Mouse (Mus musculus): ENCODE data around the gene Mical2. TPM values are rescaled to one million over a fixed set of nuclear protein-coding genes. Genes with fewer than 3 reads are reported as not detected.

Gene Mical2
- total RNA-seq, 2 experiments from 2014 or later: 573 to 577 TPM

GRCm38 (mm10) chr7:112274611-112275010 lies 49.0 kb downstream of the Mical2 start:
- no peak for DNase-seq (ENCODE audit: low spot score in 2 of 2)

- no peak for DNase-seq (ENCODE audit: low spot score in 2 of 2)
Observed at GRCm38 (mm10) chr7:112275093-112275492, 49.4 kb downstream of the Mical2 start.

GRCm38 (mm10) chr7:112275883-112276282 lies 50.2 kb downstream of the Mical2 start:
- DNase-seq (ENCODE audit: low spot score in 2 of 2): no peak

GRCm38 (mm10) chr7:112276823-112277222 lies 51.2 kb downstream of the Mical2 start:
- no peak for DNase-seq (ENCODE audit: low spot score in 2 of 2)

GRCm38 (mm10) chr7:112278648-112279047 lies 53.0 kb downstream of the Mical2 start:
- no peak for DNase-seq (ENCODE audit: low spot score in 2 of 2)

- DNase-seq (ENCODE audit: low spot score in 2 of 2): no peak
Observed at GRCm38 (mm10) chr7:112280474-112280873, 54.8 kb downstream of the Mical2 start.

GRCm38 (mm10) chr7:112283606-112284310 lies 58.1 kb downstream of the Mical2 start:
- DNase-seq (ENCODE audit: low spot score in 2 of 2): peak in 1 of 2 experiments; percentile 52

GRCm38 (mm10) chr7:112285573-112285972 lies 59.9 kb downstream of the Mical2 start:
- no peak for DNase-seq (ENCODE audit: low spot score in 2 of 2)

- no peak for DNase-seq (ENCODE audit: low spot score in 2 of 2)
Observed at GRCm38 (mm10) chr7:112288352-112289107, 62.9 kb downstream of the Mical2 start.

GRCm38 (mm10) chr7:112289514-112289913 lies 63.9 kb downstream of the Mical2 start:
- DNase-seq (ENCODE audit: low spot score in 2 of 2): no peak

GRCm38 (mm10) chr7:112289990-112290389 lies 64.3 kb downstream of the Mical2 start:
- no peak for DNase-seq (ENCODE audit: low spot score in 2 of 2)

- no peak for DNase-seq (ENCODE audit: low spot score in 2 of 2)
Observed at GRCm38 (mm10) chr7:112293456-112294104, 67.9 kb downstream of the Mical2 start.

GRCm38 (mm10) chr7:112295426-112296221 lies 70.0 kb downstream of the Mical2 start:
- no peak for DNase-seq (ENCODE audit: low spot score in 2 of 2)

GRCm38 (mm10) chr7:112298032-112298431 lies 72.4 kb downstream of the Mical2 start:
- DNase-seq (ENCODE audit: low spot score in 2 of 2): peak; percentile 63 to 72

GRCm38 (mm10) chr7:112298871-112299422 lies 73.3 kb downstream of the Mical2 start:
- no peak for DNase-seq (ENCODE audit: low spot score in 2 of 2)

GRCm38 (mm10) chr7:112299521-112300096 lies 74.0 kb downstream of the Mical2 start:
- no peak for DNase-seq (ENCODE audit: low spot score in 2 of 2)

GRCm38 (mm10) chr7:112300141-112300540 lies 74.5 kb downstream of the Mical2 start:
- DNase-seq (ENCODE audit: low spot score in 2 of 2): no peak

GRCm38 (mm10) chr7:112301052-112301451 lies 75.4 kb downstream of the Mical2 start:
- no peak for DNase-seq (ENCODE audit: low spot score in 2 of 2)

GRCm38 (mm10) chr7:112304382-112304781 lies 78.7 kb downstream of the Mical2 start:
- DNase-seq (ENCODE audit: low spot score in 2 of 2): no peak

GRCm38 (mm10) chr7:112309289-112310016 lies 83.8 kb downstream of the Mical2 start:
- DNase-seq (ENCODE audit: low spot score in 2 of 2): no peak

Measured in layer of hippocampus, postnatal 14 days (tissue).